Mouse (Mus musculus): ENCODE data around the gene Kcnab3.
A peak's percentile ranks its signal among the peaks of the same experiment; 100 is the strongest.

Kcnab3 gene

GRCm38 (mm10) chr11:69332713-69333253, 6.7 kb downstream of the Kcnab3 start:
- no peak for DNase-seq (ENCODE audit: low read depth)

DNA sequence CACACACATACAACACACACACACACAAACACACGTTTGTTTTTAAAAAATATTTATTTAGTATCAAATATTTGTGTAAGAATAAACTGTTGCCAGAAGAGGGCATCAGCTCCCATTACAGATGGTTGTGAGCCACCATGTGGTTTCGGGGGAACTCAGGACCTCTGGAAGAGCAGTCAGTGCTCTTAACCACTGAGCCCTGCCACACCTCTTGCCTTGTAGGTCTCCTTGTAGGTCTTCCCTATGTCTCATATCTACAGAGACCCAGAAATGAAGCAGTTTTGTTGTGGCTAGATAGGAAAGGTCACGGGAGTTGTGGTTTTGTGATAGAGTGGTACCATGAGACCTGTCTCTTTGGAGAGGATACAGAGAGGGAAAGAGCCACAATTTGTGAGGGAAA, 7.9 kb downstream of the Kcnab3 start:
- peak; percentile 59 for DNase-seq (ENCODE audit: low read depth)

GRCm38 (mm10) chr11:69334796-69335195, 8.7 kb downstream of the Kcnab3 start:
- no peak for DNase-seq (ENCODE audit: low read depth)

GRCm38 (mm10) chr11:69340161-69341131, 14.4 kb downstream of the Kcnab3 start, which contains the start of gene Rnf227:
TSS of gene Rnf227 (plus strand) at chr11:69340461.
- DNase-seq (ENCODE audit: low read depth), result no peak

DNA sequence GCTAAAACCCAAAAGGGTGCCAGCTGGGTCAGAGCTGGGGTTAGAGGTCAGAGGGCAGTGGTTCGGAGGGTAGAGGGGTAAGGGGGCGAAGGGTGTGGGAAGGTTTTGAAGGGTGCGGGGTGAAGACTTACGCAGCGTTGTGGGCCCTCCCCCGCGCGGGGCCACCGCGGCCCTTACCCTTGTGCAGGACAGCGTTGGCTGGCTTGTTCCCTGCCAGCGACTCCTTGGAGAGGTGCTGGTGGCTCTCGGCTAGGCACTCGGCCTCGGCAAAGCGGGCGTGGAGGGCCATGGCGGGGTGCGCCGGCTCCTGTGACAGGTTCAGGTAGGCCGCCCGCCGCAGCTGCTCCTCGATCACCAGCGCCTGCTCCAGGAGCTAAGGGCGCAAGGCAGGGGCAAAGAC, 20.4 kb downstream of the Kcnab3 start:
- no peak for DNase-seq (ENCODE audit: low read depth)

DNA sequence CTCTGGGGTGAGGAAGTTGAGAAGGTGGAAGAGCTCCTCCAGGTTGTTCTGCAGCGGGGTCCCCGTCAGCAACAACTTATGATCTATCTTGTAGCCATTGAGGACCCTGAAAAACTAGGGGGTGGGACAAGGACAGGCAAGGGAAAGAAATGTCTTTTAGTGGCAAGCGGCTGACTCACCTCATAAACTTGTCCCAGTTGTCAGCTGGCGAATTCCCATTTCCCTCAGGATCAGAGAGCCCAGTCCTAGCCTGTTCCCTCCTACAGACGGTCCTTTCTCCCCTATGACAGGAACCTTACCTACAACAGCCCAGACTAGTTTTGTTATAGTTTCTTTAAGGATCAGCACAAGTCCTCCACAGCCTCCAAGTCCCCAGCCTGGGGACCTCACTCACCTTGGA, 30.5 kb downstream of the Kcnab3 start:
- no peak for DNase-seq (ENCODE audit: low read depth)

DNA sequence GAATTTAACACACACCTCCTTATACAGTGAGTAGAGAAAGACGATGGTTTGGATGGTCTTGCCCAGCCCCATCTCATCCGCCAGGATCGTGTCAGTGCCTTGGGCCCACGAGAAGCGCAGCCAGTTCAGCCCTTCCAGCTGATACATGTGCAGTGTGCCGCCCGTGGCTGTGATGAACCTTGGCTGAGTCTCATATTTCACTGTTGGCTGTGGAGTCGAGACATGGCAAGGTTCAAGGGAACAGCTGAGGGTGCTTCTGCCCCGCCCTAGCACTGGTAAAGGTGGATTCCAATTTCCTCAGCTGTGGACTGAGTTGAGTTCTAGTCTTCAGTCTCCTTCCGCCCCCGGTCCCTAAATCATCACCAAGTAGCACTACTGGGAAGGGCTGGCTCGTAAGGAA, 31.6 kb downstream of the Kcnab3 start:
- no peak for DNase-seq (ENCODE audit: low read depth)

DNA sequence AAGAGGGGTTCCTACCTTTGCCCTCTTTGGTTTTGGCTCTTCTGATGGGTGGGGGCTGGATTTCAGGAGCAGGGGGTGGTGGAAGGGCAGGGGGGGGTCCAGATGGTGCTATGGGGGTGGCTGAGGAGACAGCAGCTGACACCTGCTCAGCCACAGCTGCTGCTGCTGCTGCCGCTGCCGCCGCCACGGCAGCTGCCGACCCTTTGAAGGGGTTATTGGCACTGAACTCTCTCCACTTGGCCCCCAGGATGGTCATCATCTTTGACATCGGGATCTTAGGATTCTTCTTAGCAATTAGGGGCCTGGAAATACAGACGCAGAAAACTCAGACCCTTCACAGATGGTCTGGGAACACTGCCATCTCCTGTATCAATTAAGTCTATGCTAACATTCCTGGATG, 36.0 kb downstream of the Kcnab3 start:
- DNase-seq (ENCODE audit: low read depth), result no peak

GRCm38 (mm10) chr11:69362479-69362878, 36.4 kb downstream of the Kcnab3 start:
- no peak for DNase-seq (ENCODE audit: low read depth)

DNA sequence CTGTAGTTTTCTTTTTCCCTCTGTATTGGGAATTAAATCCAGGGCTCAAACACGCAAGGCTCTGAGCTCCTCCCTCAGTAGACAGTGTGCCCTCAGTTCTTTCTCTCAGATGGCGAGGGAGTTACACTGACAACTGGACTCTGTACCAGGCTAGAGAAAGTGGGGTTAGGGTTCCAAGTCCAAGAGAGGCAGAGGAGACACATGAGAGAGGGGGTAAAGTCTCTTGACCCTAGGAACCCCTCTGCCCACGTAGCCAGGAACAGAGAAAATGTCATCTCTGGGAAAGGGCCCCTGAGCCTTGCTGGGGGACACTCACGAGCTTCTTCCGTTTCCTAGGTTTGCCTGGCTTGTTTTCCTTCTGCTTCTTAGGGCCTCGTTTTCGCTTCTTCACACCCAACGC, 38.3 kb downstream of the Kcnab3 start:
- DNase-seq (ENCODE audit: low read depth), result no peak

DNA sequence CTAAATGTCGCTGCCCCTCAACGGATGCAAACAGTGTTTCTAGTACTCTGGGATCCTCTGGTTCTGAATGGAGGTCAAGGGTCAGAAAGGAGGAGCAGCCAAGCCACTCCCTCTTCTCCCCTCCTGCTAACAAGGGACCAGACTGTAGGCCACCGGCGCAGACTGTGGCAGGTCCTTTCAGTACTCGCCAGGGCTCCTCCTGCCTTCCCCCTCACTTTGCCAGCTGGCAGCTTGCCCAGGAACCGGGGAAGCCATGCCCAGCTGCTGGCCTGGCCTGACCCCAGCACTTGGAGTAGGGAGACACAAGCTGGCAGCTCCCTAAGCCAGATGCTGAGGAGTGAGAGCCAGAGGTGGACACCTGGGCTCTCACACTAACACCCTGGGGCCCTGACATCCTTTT, 38.9 kb downstream of the Kcnab3 start:
- no peak for DNase-seq (ENCODE audit: low read depth)

DNA sequence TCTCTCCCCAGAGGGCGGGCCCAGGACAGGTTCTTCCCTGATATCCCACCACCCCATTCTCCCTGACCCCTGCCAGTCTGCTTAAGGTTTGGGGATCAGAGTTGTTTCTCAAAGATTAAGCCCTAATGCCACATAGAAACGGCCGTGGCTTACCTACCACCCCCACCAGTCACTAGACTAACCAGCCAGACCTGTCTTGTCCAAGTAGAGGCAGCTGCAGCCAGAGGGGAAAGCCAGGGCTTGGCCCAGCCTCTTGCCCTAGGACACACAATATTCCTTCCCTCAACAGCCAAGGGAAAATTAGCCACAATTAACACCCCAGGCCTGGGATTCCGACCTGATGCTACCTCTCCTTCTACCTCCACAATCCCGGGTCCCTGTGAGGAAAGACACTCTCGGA, 39.7 kb downstream of the Kcnab3 start:
- DNase-seq (ENCODE audit: low read depth), result no peak

- DNase-seq (ENCODE audit: low read depth), result no peak
Measured at GRCm38 (mm10) chr11:69366157-69366854, 40.2 kb downstream of the Kcnab3 start.

DNA sequence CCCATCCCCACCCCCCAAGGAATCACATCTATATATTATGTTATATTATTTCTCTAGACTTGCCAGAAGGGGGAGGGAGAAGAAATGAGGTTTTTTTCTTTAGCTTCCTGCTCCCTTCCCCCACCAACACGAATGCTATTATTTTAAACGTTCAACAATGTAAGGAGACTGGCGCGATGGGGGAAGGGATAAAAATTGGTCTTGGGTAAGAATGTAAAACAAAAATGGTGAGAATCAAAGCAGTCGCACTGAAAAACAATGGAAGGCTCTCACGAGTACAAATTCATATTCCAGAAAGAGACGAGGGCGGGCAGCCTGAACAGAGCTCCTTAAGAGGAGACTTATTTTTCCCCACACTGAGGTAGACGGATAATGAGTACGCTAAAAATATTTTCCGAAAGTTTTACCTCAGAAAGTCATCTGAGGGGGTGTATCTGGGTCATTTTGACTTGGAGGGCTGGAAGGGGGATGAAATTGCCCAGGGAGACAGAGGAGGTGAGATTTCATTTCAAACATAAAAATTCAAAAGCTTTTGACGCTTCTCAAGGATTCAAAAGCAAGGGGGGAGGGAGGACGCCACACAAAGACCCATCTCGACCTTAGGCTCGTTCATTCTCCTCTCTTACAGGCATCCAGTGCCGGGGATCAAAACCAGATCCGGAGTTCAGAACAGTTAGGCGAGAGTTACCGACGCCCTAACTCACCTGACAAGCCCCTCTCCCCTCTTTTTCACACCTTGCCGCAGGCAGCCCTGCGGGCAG, 41.0 kb downstream of the Kcnab3 start:
- no peak for DNase-seq (ENCODE audit: low read depth)

- no peak for DNase-seq (ENCODE audit: low read depth)
Measured at GRCm38 (mm10) chr11:69367616-69368355, 41.7 kb downstream of the Kcnab3 start.

GRCm38 (mm10) chr11:69368356-69369214, 42.5 kb downstream of the Kcnab3 start:
- DNase-seq (ENCODE audit: low read depth), result no peak

- no peak for DNase-seq (ENCODE audit: low read depth)
Measured at GRCm38 (mm10) chr11:69369215-69369989, 43.3 kb downstream of the Kcnab3 start, which contains the start of gene Chd3. TSS of gene Chd3 (minus strand) at chr11:69369406.

GRCm38 (mm10) chr11:69369990-69370816, 44.1 kb downstream of the Kcnab3 start:
- DNase-seq (ENCODE audit: low read depth), result no peak

DNA sequence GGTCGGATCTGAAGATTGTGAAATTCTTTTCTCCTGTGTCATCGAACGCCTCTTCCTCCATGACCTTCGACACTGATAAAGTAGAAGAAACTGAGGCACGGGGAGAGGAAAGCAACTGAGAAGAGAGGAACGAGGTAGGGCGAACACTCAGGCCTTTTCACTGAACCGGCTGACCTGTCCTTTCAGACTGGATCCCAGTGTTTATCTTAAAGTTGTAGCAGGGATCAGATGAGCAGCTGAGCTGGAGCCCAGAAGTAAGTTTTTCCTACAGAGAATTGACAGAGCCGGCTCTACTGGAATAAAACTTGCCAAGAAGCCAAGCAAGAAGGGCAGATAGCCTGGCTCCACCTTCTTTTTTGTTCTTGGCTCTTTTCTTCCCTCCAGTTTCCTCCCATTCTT, 44.8 kb downstream of the Kcnab3 start:
- no peak for DNase-seq (ENCODE audit: low read depth)

Measured in c-Kit-positive CD71-positive TER-119-negative erythroid progenitor cells, embryonic 14.5 days (primary cell).